Mouse (Mus musculus) heart, postnatal 36 days (tissue): Measurements from ENCODE around the gene Nxpe3. TPM values are rescaled to one million over a fixed set of nuclear protein-coding genes. Genes with fewer than 3 reads are reported as not detected.
A peak's percentile ranks its signal among the peaks of the same experiment; 100 is the strongest.
"Not testable (repeated sequence)": the region's sequence is repeated elsewhere in the genome, so short reads cannot be mapped to it uniquely, and the experiment has no call there.

ENCODE experiments used
- DNase-seq, 2 experiments: peaks; one replicate each; pipeline ENCODE4 v3.0.0; 2021 to 2022
- intact Hi-C: fragments of 180-260 bp; cut with DNase I; formaldehyde crosslinking; loops from one replicate; pipeline ENCODE4 v1.15.1; 2025
- total RNA-seq, 2 experiments: library from RNA; stranded (reverse); gene quantifications; 2 replicates each; pipeline ENCODE4 v1.2.3; 2021

The Nxpe3 gene
- total RNA-seq, 2 experiments from 2014 or later = 0.38 to 0.72 TPM

DNA sequence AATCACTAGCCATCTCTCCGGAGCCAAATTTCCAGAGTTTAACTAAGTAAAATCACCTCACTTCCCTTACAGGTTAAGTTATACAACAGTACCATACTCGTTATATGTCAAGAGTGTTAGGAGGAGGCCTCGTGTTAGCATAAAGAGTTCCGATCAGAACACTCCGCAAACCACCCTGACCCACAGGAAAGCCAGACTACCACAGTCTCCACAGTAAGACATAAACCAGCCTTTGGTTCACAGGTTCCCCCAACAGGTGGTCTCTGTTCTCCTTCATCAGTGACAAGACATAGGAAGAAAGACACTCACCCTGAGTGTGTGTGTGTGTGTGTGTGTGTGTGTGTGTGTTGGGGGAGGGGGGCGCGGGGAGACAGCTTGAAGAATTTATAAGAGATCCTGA, 3.7 kb downstream of the Nxpe3 start:
- intact Hi-C loops = no loop called here

DNA sequence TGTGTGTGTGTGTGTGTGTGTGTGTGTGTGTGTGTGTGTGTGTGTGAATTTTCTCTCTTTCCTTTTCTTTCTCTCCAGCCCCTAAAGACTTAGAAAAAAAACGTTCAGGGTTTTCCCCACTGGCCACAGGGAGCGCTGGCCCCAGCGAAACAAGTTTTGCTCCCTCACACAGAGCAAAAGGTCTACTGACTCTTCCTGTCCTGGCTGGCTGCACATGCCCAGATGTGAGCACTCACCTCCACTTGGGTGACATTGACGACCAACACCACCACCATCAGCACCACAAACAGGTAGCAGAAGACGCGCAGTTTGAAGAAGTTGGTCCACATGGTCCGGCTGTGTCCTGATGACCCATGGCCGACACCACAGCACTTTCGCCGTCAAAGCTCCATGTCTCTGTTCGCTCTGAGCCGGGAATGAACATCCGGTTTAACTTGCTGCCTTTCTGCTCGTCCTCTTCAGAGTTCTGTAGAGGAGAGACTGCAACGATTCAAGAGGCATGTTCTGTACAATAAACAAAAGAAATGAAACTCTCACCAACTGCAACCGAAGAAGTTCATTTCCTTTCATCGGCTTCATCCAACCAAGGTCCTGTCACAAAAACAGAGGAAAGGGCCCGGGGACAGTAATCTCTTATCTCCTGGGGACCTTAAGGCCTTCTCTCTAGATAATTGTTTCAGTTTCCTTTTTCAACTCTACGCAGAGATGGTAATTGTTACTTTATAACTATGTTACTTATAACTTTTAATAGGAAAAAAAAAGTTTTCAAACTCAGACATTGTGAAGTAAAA, 4.5 kb downstream of the Nxpe3 start:
- DNase-seq = no peak
- intact Hi-C loops = no loop called here

More for the DNA sequence above, 3.7 kb downstream of the Nxpe3 start:
- DNase-seq = no peak

GRCm38 (mm10) chr16:55889451-55889850, 5.6 kb downstream of the Nxpe3 start:
- DNase-seq = no peak
- intact Hi-C loops = no loop called here

GRCm38 (mm10) chr16:55888584-55888960, 6.5 kb downstream of the Nxpe3 start:
- intact Hi-C loops = no loop called here
- no peak for DNase-seq

GRCm38 (mm10) chr16:55887814-55888583, 7.1 kb downstream of the Nxpe3 start:
- no peak for DNase-seq
- intact Hi-C loops = no loop called here

- intact Hi-C loops = no loop called here
- no peak for DNase-seq
Measured at GRCm38 (mm10) chr16:55884246-55884645, 10.8 kb downstream of the Nxpe3 start.

DNA sequence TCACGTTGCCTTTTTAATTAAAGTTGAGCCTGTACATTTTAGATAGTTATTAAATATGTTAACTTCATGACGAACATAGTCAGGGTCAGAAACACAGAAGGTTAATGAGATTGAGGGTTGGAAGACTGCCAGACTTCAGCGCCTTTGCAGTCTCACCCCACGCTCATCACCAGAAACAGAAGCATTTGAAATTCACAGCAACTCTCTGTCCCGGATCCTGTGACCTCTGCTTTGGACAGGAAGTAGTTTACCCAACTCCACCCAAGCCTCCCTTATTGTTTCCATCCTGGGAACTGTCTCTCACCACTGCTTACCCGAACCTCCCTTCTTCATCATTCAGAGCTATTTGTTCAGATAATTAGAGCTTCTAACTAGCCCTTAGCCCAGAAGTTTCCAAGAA, 19.1 kb downstream of the Nxpe3 start:
- intact Hi-C loops = no loop called here
- no peak for DNase-seq

- DNase-seq = no peak
- intact Hi-C loops = no loop called here
Measured at GRCm38 (mm10) chr16:55863832-55864231, 31.3 kb downstream of the Nxpe3 start.

- DNase-seq = peak; percentile 67 to 76
- intact Hi-C loops = no loop called here
Measured at GRCm38 (mm10) chr16:55863149-55863815, 31.8 kb downstream of the Nxpe3 start.

DNA sequence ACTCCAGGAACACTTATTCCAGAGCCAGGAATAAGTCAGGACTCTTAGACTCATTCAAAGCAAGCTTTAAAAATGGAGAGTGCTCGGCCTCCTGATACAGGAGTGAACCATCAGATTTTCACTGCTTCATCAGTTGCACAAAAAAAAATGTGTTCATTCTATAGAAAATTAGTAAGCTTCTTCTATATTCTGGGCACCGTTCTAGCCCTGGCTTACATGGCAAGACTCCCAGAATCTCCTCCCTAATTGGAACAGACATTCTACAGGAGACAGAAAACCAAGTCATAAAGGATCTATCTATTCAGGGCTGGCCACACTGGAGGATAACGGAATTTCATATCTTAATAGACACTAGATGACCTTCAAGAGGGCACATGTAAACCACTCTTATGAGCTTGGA, 34.0 kb downstream of the Nxpe3 start:
- DNase-seq = no peak

GRCm38 (mm10) chr16:55859421-55859820, 35.7 kb downstream of the Nxpe3 start:
- intact Hi-C loops, DNase-seq: not testable (repeated sequence)

More for the DNA sequence above, 34.0 kb downstream of the Nxpe3 start:
- intact Hi-C loops = no loop called here

- peak; percentile 54 to 77 for DNase-seq
- intact Hi-C loops = no loop called here
Measured at GRCm38 (mm10) chr16:55858465-55858864, 36.6 kb downstream of the Nxpe3 start.

GRCm38 (mm10) chr16:55852943-55853727, 42.0 kb downstream of the Nxpe3 start:
- intact Hi-C loops = loop anchor here (1.0 to 2.0 kb wide), 2 partner anchors 334 to 374 kb away; no protein-coding TSS in a partner anchor
- DNase-seq = peak; percentile 74 to 85

DNA sequence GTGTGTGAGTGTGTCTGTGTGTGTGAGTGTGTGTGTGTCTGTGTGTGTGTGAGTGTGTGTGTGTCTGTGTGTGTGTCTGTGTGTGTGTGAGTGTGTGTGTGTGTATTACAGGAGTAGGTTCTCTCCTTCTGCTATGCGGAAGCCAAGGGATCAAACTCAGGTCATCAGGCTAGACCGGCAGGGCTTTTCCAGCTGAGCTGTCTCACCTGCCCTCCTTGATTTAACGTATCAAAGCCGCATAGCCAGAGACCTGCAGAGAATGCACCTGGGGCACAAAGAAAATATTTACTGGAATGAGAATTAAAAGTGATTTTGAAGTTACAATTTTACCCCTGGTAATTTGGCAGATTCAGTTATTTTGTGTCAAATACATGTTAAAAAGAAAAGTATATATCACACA, 42.6 kb downstream of the Nxpe3 start:
- no peak for DNase-seq
- intact Hi-C loops = loop anchor here (2.0 kb wide), 1 partner anchor 374 kb away; no protein-coding TSS in a partner anchor

DNA sequence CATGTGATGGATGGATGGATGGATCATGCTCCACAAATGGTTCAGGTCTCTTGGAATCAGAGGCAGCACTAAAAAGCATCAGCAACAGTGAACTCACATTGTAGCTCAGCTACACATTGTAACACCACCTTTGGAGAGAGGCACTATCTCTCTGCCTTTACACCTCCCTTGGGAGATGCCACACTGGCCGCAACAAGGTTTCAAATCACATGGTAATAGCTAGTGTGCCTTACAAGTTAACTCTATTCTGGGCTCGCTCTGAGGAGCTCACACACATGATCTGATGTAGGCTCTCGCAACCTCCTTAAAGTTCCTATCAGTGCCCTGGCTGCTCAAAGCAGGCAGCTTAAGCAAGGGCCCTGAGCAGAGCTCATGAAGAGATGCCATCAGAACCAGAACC, 44.6 kb downstream of the Nxpe3 start:
- DNase-seq = no peak
- intact Hi-C loops = no loop called here

- no peak for DNase-seq
- intact Hi-C loops = no loop called here
Measured at GRCm38 (mm10) chr16:55847679-55848078, 47.4 kb downstream of the Nxpe3 start.

DNA sequence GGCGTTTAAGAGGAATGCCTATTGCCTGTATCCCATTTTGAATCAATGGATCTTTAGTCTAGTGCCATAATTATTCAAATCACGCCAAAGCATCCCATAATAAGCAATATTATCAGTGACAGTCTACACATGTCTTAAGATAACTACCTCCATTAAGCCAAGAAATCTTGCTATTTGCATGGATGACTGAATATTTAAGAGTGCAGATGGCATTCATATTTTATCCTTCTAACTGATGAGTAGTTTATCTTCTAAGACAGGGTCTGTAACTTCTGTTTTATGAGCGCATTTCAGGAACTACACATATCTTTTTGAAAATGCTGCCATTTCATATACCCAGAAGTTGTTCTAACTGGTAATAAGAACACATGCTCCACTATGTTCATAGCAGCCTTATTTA, 50.2 kb downstream of the Nxpe3 start:
- intact Hi-C loops = no loop called here
- DNase-seq = no peak

GRCm38 (mm10) chr16:55843919-55844318, 51.2 kb downstream of the Nxpe3 start:
- DNase-seq = no peak
- intact Hi-C loops = no loop called here

GRCm38 (mm10) chr16:55843134-55843533, 52.0 kb downstream of the Nxpe3 start:
- DNase-seq = no peak
- intact Hi-C loops = no loop called here

GRCm38 (mm10) chr16:55841506-55841905, 53.6 kb downstream of the Nxpe3 start:
- no peak for DNase-seq
- intact Hi-C loops = no loop called here
